Mouse (Mus musculus): ENCODE data around the gene Apbb1.

The Apbb1 gene

GRCm38 (mm10) chr7:105581094-105581703 is at the start of gene Apbb1:
Gene Apbb1 (minus strand): TSS chr7:105581653.
- peak; percentile 81 to 87 for DNase-seq (ENCODE audit: low spot score in 2 of 2)

GRCm38 (mm10) chr7:105628633-105629032 is 47.2 kb upstream of the Apbb1 start:
- peak; percentile 86 to 89 for DNase-seq (ENCODE audit: low spot score in 2 of 2)

- DNase-seq (ENCODE audit: low spot score in 2 of 2) = no peak
These were observed 43.9 kb upstream of the Apbb1 start for GRCm38 (mm10) chr7:105625397-105625796.

GRCm38 (mm10) chr7:105621646-105622292 is 40.3 kb upstream of the Apbb1 start:
- no peak for DNase-seq (ENCODE audit: low spot score in 2 of 2)

- DNase-seq (ENCODE audit: low spot score in 2 of 2) = no peak
These were observed 39.6 kb upstream of the Apbb1 start for GRCm38 (mm10) chr7:105621053-105621452.

GRCm38 (mm10) chr7:105619701-105620100 is 38.2 kb upstream of the Apbb1 start:
- DNase-seq (ENCODE audit: low spot score in 2 of 2) = no peak

- DNase-seq (ENCODE audit: low spot score in 2 of 2) = no peak
These were observed 36.4 kb upstream of the Apbb1 start for GRCm38 (mm10) chr7:105617810-105618209.

- peak in 1 of 2 experiments; percentile 33 for DNase-seq (ENCODE audit: low spot score in 2 of 2)
These were observed 35.1 kb upstream of the Apbb1 start for GRCm38 (mm10) chr7:105616561-105616960.

- no peak for DNase-seq (ENCODE audit: low spot score in 2 of 2)
These were observed 34.3 kb upstream of the Apbb1 start for GRCm38 (mm10) chr7:105615720-105616119.

GRCm38 (mm10) chr7:105614400-105614799 is 32.9 kb upstream of the Apbb1 start:
- no peak for DNase-seq (ENCODE audit: low spot score in 2 of 2)

- DNase-seq (ENCODE audit: low spot score in 2 of 2) = no peak
These were observed 30.3 kb upstream of the Apbb1 start for GRCm38 (mm10) chr7:105611767-105612166.

- DNase-seq (ENCODE audit: low spot score in 2 of 2) = no peak
These were observed 27.0 kb upstream of the Apbb1 start for GRCm38 (mm10) chr7:105608467-105608866.

- DNase-seq (ENCODE audit: low spot score in 2 of 2) = peak; percentile 33 to 65
These were observed 21.6 kb upstream of the Apbb1 start for GRCm38 (mm10) chr7:105602860-105603623.

GRCm38 (mm10) chr7:105590097-105590496 is 8.6 kb upstream of the Apbb1 start:
- DNase-seq (ENCODE audit: low spot score in 2 of 2) = no peak

- DNase-seq (ENCODE audit: low spot score in 2 of 2) = no peak
These were observed 7.0 kb upstream of the Apbb1 start for GRCm38 (mm10) chr7:105588325-105588912.

GRCm38 (mm10) chr7:105581959-105582358 is 506 bp upstream of the Apbb1 start:
- no peak for DNase-seq (ENCODE audit: low spot score in 2 of 2)

GRCm38 (mm10) chr7:105580627-105581089 is 795 bp downstream of the Apbb1 start:
- peak in 1 of 2 experiments; percentile 26 for DNase-seq (ENCODE audit: low spot score in 2 of 2)

GRCm38 (mm10) chr7:105578481-105578880 is 3.0 kb downstream of the Apbb1 start:
- DNase-seq (ENCODE audit: low spot score in 2 of 2) = no peak

- DNase-seq (ENCODE audit: low spot score in 2 of 2) = no peak
These were observed 4.0 kb downstream of the Apbb1 start for GRCm38 (mm10) chr7:105577377-105577871.

- no peak for DNase-seq (ENCODE audit: low spot score in 2 of 2)
These were observed 5.2 kb downstream of the Apbb1 start for GRCm38 (mm10) chr7:105576166-105576748.

GRCm38 (mm10) chr7:105574537-105574936 is 6.9 kb downstream of the Apbb1 start:
- no peak for DNase-seq (ENCODE audit: low spot score in 2 of 2)

- DNase-seq (ENCODE audit: low spot score in 2 of 2) = no peak
These were observed 8.5 kb downstream of the Apbb1 start for GRCm38 (mm10) chr7:105572949-105573348.
